Mouse (Mus musculus) inflammation-experienced regulatory T-cells, adult 16 weeks (primary cell): Measurements from ENCODE around the gene Magea5. TPM values are rescaled to one million over a fixed set of nuclear protein-coding genes. Genes with fewer than 3 reads are reported as not detected.

Experiments used
- polyA plus RNA-seq: library from polyadenylated mRNA; unstranded; fragments of 100-300 nt; shearing (Covaris generic); gene quantifications from one replicate; pipeline ENCODE4 v1.2.1, GENCODE M21; 2017

Magea5 gene
- polyA plus RNA-seq = not detected

DNA sequence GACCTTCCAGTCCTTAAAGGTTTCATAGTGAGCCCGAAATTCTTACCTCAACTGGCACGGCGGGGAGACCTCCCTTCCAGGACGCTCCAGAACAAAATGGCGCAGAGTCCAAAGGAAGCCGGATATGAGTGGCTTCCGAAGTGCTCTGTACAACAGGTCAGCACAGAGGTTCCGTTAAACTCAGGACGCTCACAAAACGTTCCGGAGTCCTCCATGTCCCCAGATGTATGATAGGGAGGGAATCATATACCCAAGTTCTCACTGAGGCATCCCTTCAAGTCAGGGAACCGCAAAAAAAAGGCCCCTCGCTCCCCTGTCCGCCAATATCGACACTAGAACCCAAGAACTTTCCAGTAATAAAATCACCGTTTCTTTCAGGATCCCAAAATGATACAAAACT is at the start of gene Magea5:
Gene Magea5, minus strand, starts transcription at position 101 of the 400 bp plus-strand sequence.

DNA sequence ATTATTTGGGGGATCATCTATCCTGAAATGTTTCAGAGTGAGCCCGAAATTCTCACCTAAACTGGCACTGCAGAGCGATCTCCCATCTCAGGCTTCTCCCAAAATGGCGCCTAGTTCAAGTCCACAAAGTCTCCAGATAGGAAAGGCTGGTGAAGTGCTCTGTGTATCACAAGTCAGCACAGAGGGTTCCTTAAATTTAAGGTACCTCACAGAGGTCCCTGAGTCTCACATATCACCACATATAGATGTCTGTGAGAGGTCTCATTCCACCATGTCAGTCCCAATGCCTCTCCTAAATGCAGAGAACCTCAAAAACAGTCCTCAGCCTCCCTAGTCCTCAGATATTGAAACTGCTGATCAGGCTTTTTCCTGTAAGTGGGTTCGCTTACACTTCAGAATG is 30.6 kb upstream of the Magea5 start, which contains the start of gene Magea2:
Gene Magea2, minus strand, starts transcription at position 101 of the 400 bp plus-strand sequence.

GRCm38 (mm10) chrX:155089693-155090092 is 26.7 kb upstream of the Magea5 start, which contains the start of gene Magea1:
Magea1 (minus strand) TSS chrX:155089793.

Other genes starting within 250 kb of the Magea5 start
- gene Cldn34b1, start 172.9 kb downstream of the Magea5 start, polyA plus RNA-seq = not detected
- not detected for gene Magea6, start 127.2 kb downstream of the Magea5 start, polyA plus RNA-seq
- not detected for gene Magea3, start 113.6 kb downstream of the Magea5 start, polyA plus RNA-seq
- not detected for gene Magea8, start 67.3 kb downstream of the Magea5 start, polyA plus RNA-seq
- not detected for gene Magea1, start 26.6 kb upstream of the Magea5 start, polyA plus RNA-seq
- gene Magea2, start 30.5 kb upstream of the Magea5 start, polyA plus RNA-seq = not detected
- not detected for gene Cldn34b2, start 65.3 kb upstream of the Magea5 start, polyA plus RNA-seq
- 357 TPM for gene Sat1, start 153.3 kb upstream of the Magea5 start, polyA plus RNA-seq
- 113 TPM for gene Acot9, start 199.3 kb upstream of the Magea5 start, polyA plus RNA-seq